Mouse (Mus musculus): ENCODE data around the gene Gm42906. TPM values are rescaled to one million over a fixed set of nuclear protein-coding genes. Genes with fewer than 3 reads are reported as not detected.
A peak's percentile ranks its signal among the peaks of the same experiment; 100 is the strongest.

Gm42906 gene
- polyA plus RNA-seq, 1 experiment from 2014 or later: not detected

GRCm38 (mm10) chr5:151106841-151107240, 321.1 kb downstream of the Gm42906 start:
- H3K36me3 ChIP-seq (ENCODE audit: control insufficient read depth, insufficient read depth, low read length): no peaks in the 10 kb centered on the region
- WGBS: 89% methylated on average over 3 of the region's 3 CpGs
- no peak overlapping the region for H3K27ac ChIP-seq (ENCODE audit: low read length)
- no peak for ATAC-seq
- H3K27me3 ChIP-seq (ENCODE audit: control insufficient read depth, insufficient read depth, low read depth, low read length): no peaks in the 10 kb centered on the region
- H3K4me1 ChIP-seq (ENCODE audit: control insufficient read depth, insufficient read depth, low read length): peaks cover 2% of the 10 kb centered on the region; the same call in 1 of the 2 replicates
- H3K9me3 ChIP-seq (replicated peaks; ENCODE audit: control insufficient read depth, low read length, poor library complexity, severe bottlenecking): no peaks in the 10 kb centered on the region
- no peak overlapping the region for H3K4me3 ChIP-seq (ENCODE audit: low read depth, low read length)
- no peak overlapping the region for H3K4me2 ChIP-seq (ENCODE audit: low read length)
- no peak overlapping the region for H3K9ac ChIP-seq (ENCODE audit: low read depth, low read length)

GRCm38 (mm10) chr5:151105054-151105971, 322.6 kb downstream of the Gm42906 start:
- Histone ChIP-seq H3K4me3 (ENCODE audit: low read depth, low read length) (no peak overlapping the region), H3K36me3 (ENCODE audit: control insufficient read depth, insufficient read depth, low read length) (no peaks in the 10 kb centered on the region), H3K4me2 (ENCODE audit: low read length) (no peak overlapping the region), H3K9ac (ENCODE audit: low read depth, low read length) (no peak overlapping the region), H3K27me3 (ENCODE audit: control insufficient read depth, insufficient read depth, low read depth, low read length) (no peaks in the 10 kb centered on the region), H3K4me1 (ENCODE audit: control insufficient read depth, insufficient read depth, low read length) (peaks cover 2% of the 10 kb centered on the region; the same call in 1 of the 2 replicates), H3K9me3 (replicated peaks; ENCODE audit: control insufficient read depth, low read length, poor library complexity, severe bottlenecking) (no peaks in the 10 kb centered on the region), H3K27ac (ENCODE audit: low read length) (no peak overlapping the region)
- no peak for ATAC-seq
- WGBS: 72% methylated on average over 10 of the region's 10 CpGs

GRCm38 (mm10) chr5:151104354-151105053, 323.5 kb downstream of the Gm42906 start:
- peak; percentile 66; the same call in 1 of the 2 replicates for ATAC-seq
- no peak overlapping the region for H3K4me3 ChIP-seq (ENCODE audit: low read depth, low read length)

GRCm38 (mm10) chr5:151103284-151103683, 324.7 kb downstream of the Gm42906 start:
- Histone ChIP-seq H3K27ac (ENCODE audit: low read length) (no peak overlapping the region), H3K36me3 (ENCODE audit: control insufficient read depth, insufficient read depth, low read length) (no peaks in the 10 kb centered on the region), H3K27me3 (ENCODE audit: control insufficient read depth, insufficient read depth, low read depth, low read length) (no peaks in the 10 kb centered on the region), H3K9me3 (replicated peaks; ENCODE audit: control insufficient read depth, low read length, poor library complexity, severe bottlenecking) (no peaks in the 10 kb centered on the region), H3K9ac (ENCODE audit: low read depth, low read length) (no peak overlapping the region), H3K4me2 (ENCODE audit: low read length) (no peak overlapping the region), H3K4me3 (ENCODE audit: low read depth, low read length) (no peak overlapping the region), H3K4me1 (ENCODE audit: control insufficient read depth, insufficient read depth, low read length) (peaks cover 2% of the 10 kb centered on the region; the same call in 1 of the 2 replicates)
- ATAC-seq: no peak
- WGBS: 87% methylated on average over 4 of the region's 4 CpGs

More at GRCm38 (mm10) chr5:151104354-151105053, 323.5 kb downstream of the Gm42906 start:
- Histone ChIP-seq H3K4me1 (ENCODE audit: control insufficient read depth, insufficient read depth, low read length) (peaks cover 2% of the 10 kb centered on the region; the same call in 1 of the 2 replicates), H3K9me3 (replicated peaks; ENCODE audit: control insufficient read depth, low read length, poor library complexity, severe bottlenecking) (no peaks in the 10 kb centered on the region), H3K27me3 (ENCODE audit: control insufficient read depth, insufficient read depth, low read depth, low read length) (no peaks in the 10 kb centered on the region), H3K36me3 (ENCODE audit: control insufficient read depth, insufficient read depth, low read length) (no peaks in the 10 kb centered on the region), H3K4me2 (ENCODE audit: low read length) (no peak overlapping the region), H3K27ac (ENCODE audit: low read length) (no peak overlapping the region), H3K9ac (ENCODE audit: low read depth, low read length) (no peak overlapping the region)
- WGBS: 52% methylated on average over 9 of the region's 9 CpGs

- ATAC-seq: no peak
- H3K36me3 ChIP-seq (ENCODE audit: control insufficient read depth, insufficient read depth, low read length): no peaks in the 10 kb centered on the region
- no peak overlapping the region for H3K4me2 ChIP-seq (ENCODE audit: low read length)
- 46% methylated on average over 2 of the region's 2 CpGs for WGBS
- H3K4me1 ChIP-seq (ENCODE audit: control insufficient read depth, insufficient read depth, low read length): no peaks in the 10 kb centered on the region
- no peak overlapping the region for H3K9ac ChIP-seq (ENCODE audit: low read depth, low read length)
- H3K4me3 ChIP-seq (ENCODE audit: low read depth, low read length): no peak overlapping the region
- no peaks in the 10 kb centered on the region for H3K9me3 ChIP-seq (replicated peaks; ENCODE audit: control insufficient read depth, low read length, poor library complexity, severe bottlenecking)
- no peaks in the 10 kb centered on the region for H3K27me3 ChIP-seq (ENCODE audit: control insufficient read depth, insufficient read depth, low read depth, low read length)
- H3K27ac ChIP-seq (ENCODE audit: low read length): no peak overlapping the region
Observed at GRCm38 (mm10) chr5:151102262-151102661, 325.7 kb downstream of the Gm42906 start.

- H3K9ac ChIP-seq (ENCODE audit: low read depth, low read length): no peak overlapping the region
- H3K27me3 ChIP-seq (ENCODE audit: control insufficient read depth, insufficient read depth, low read depth, low read length): no peaks in the 10 kb centered on the region
- 88% methylated on average over 6 of the region's 6 CpGs for WGBS
- H3K27ac ChIP-seq (ENCODE audit: low read length): no peak overlapping the region
- no peaks in the 10 kb centered on the region for H3K9me3 ChIP-seq (replicated peaks; ENCODE audit: control insufficient read depth, low read length, poor library complexity, severe bottlenecking)
- no peaks in the 10 kb centered on the region for H3K36me3 ChIP-seq (ENCODE audit: control insufficient read depth, insufficient read depth, low read length)
- no peak for ATAC-seq
- no peak overlapping the region for H3K4me3 ChIP-seq (ENCODE audit: low read depth, low read length)
- no peaks in the 10 kb centered on the region for H3K4me1 ChIP-seq (ENCODE audit: control insufficient read depth, insufficient read depth, low read length)
- no peak overlapping the region for H3K4me2 ChIP-seq (ENCODE audit: low read length)
Observed at GRCm38 (mm10) chr5:151096012-151096411, 332.0 kb downstream of the Gm42906 start.

GRCm38 (mm10) chr5:151092886-151093665, 334.9 kb downstream of the Gm42906 start:
- no peak overlapping the region for H3K4me2 ChIP-seq (ENCODE audit: low read length)
- H3K36me3 ChIP-seq (ENCODE audit: control insufficient read depth, insufficient read depth, low read length): no peaks in the 10 kb centered on the region
- no peaks in the 10 kb centered on the region for H3K4me1 ChIP-seq (ENCODE audit: control insufficient read depth, insufficient read depth, low read length)
- H3K4me3 ChIP-seq (ENCODE audit: low read depth, low read length): no peak overlapping the region
- no peak overlapping the region for H3K27ac ChIP-seq (ENCODE audit: low read length)
- no peaks in the 10 kb centered on the region for H3K27me3 ChIP-seq (ENCODE audit: control insufficient read depth, insufficient read depth, low read depth, low read length)
- ATAC-seq: no peak
- WGBS: 79% methylated on average over 3 of the region's 3 CpGs
- no peak overlapping the region for H3K9ac ChIP-seq (ENCODE audit: low read depth, low read length)
- no peaks in the 10 kb centered on the region for H3K9me3 ChIP-seq (replicated peaks; ENCODE audit: control insufficient read depth, low read length, poor library complexity, severe bottlenecking)

GRCm38 (mm10) chr5:151090996-151091395, 337.0 kb downstream of the Gm42906 start:
- Histone ChIP-seq H3K36me3 (ENCODE audit: control insufficient read depth, insufficient read depth, low read length) (no peaks in the 10 kb centered on the region), H3K9me3 (replicated peaks; ENCODE audit: control insufficient read depth, low read length, poor library complexity, severe bottlenecking) (no peaks in the 10 kb centered on the region), H3K27me3 (ENCODE audit: control insufficient read depth, insufficient read depth, low read depth, low read length) (no peaks in the 10 kb centered on the region), H3K27ac (ENCODE audit: low read length) (no peak overlapping the region), H3K4me3 (ENCODE audit: low read depth, low read length) (no peak overlapping the region), H3K4me2 (ENCODE audit: low read length) (no peak overlapping the region), H3K9ac (ENCODE audit: low read depth, low read length) (no peak overlapping the region), H3K4me1 (ENCODE audit: control insufficient read depth, insufficient read depth, low read length) (no peaks in the 10 kb centered on the region)
- ATAC-seq: no peak
- WGBS: 93% methylated on average over 6 of the region's 6 CpGs

Measured in midbrain, embryonic 16.5 days (tissue).